Mouse (Mus musculus) embryonic facial prominence, embryonic 15.5 days (tissue): ENCODE data around the gene Tchp. TPM values are rescaled to one million over a fixed set of nuclear protein-coding genes. Genes with fewer than 3 reads are reported as not detected.

ENCODE experiments used
- ATAC-seq: fragments of 200-750 bp; cut with Nextera tagmentation; 2 replicates; pipeline ENCODE4 v1.8.0; 2017; ENCODE audit warnings: low read depth, moderate TSS enrichment; ENCODE audit not compliant: insufficient number of reproducible peaks, low FRiP score, low TSS enrichment
- H3K27ac ChIP-seq: fragments of 300-500 bp; sonication (generic); replicated peaks from 2 replicates; pipeline ENCODE4 v1.5.1; 2015; ENCODE audit warnings: mild to moderate bottlenecking, inconsistent platforms
- H3K27me3 ChIP-seq: fragments of 300-500 bp; sonication (generic); 2 replicates; pipeline ENCODE4 v1.6.1; 2015; ENCODE audit warnings: inconsistent platforms
- H3K36me3 ChIP-seq: fragments of 300-500 bp; sonication (generic); 2 replicates; pipeline ENCODE4 v1.6.1; 2015; ENCODE audit warnings: mild to moderate bottlenecking, inconsistent platforms
- H3K4me1 ChIP-seq: fragments of 300-500 bp; sonication (generic); 2 replicates; pipeline ENCODE4 v1.6.1; 2015; ENCODE audit warnings: inconsistent platforms
- H3K4me2 ChIP-seq: fragments of 300-500 bp; sonication (generic); replicated peaks from 2 replicates; pipeline ENCODE4 v1.6.1; 2015; ENCODE audit warnings: mild to moderate bottlenecking, inconsistent platforms
- H3K4me3 ChIP-seq: fragments of 300-500 bp; sonication (generic); replicated peaks from 2 replicates; pipeline ENCODE4 v1.5.1; 2015; ENCODE audit warnings: mild to moderate bottlenecking, inconsistent platforms
- H3K9ac ChIP-seq: fragments of 300-500 bp; sonication (generic); 2 replicates; pipeline ENCODE4 v1.6.1; 2015; ENCODE audit warnings: inconsistent platforms
- H3K9me3 ChIP-seq: fragments of 300-500 bp; sonication (generic); replicated peaks from 2 replicates; pipeline ENCODE4 v1.6.1; 2016; ENCODE audit warnings: inconsistent platforms
- WGBS: fragments of 180-500 bp; shearing (Covaris S2); methylation state at CpG from one replicate; pipeline ENCODE4 v1.1.7; 2015; 5-methylcytosine and 5-hydroxymethylcytosine counted together
- polyA plus RNA-seq: library from polyadenylated mRNA; unstranded; fragments of >200 nt; fragmentation: Nextera tagmentation; extraction: Ambion mirVana; gene quantifications from 2 replicates; pipeline ENCODE4 v1.2.1, GENCODE M21; 2015

The Tchp gene
- polyA plus RNA-seq, 1 experiment from 2014 or later, result 17.4 TPM

- no peak for ATAC-seq
- Histone ChIP-seq H3K27ac (no peak overlapping the region), H3K36me3 (peaks cover 80% of the 10 kb centered on the region), H3K27me3 (no peaks in the 10 kb centered on the region), H3K4me2 (no peak overlapping the region), H3K4me1 (0 out of 2 replicates have a peak, but pooled peaks cover 7% of the 10 kb centered on the region), H3K9me3 (no peaks in the 10 kb centered on the region), H3K9ac (no peak overlapping the region), H3K4me3 (no peak overlapping the region)
- 84% methylated on average over 10 of the region's 10 CpGs for WGBS
These were observed 35.0 kb downstream of the Tchp start for GRCm38 (mm10) chr5:114742572-114742971.

GRCm38 (mm10) chr5:114742998-114743696 is 35.6 kb downstream of the Tchp start:
- no peak overlapping the region for H3K9ac ChIP-seq
- no peak for ATAC-seq
- H3K4me3 ChIP-seq, result no peak overlapping the region
- H3K9me3 ChIP-seq, result no peaks in the 10 kb centered on the region
- no peak overlapping the region for H3K27ac ChIP-seq
- H3K4me1 ChIP-seq, result 0 out of 2 replicates have a peak, but pooled peaks cover 7% of the 10 kb centered on the region
- peaks cover 80% of the 10 kb centered on the region for H3K36me3 ChIP-seq
- no peaks in the 10 kb centered on the region for H3K27me3 ChIP-seq
- WGBS, result 85% methylated on average over 13 of the region's 13 CpGs
- no peak overlapping the region for H3K4me2 ChIP-seq

GRCm38 (mm10) chr5:114743697-114744090 is 36.1 kb downstream of the Tchp start:
- Histone ChIP-seq H3K4me2 (no peak overlapping the region), H3K4me3 (no peak overlapping the region), H3K36me3 (peaks cover 79% of the 10 kb centered on the region), H3K27me3 (no peaks in the 10 kb centered on the region), H3K9ac (no peak overlapping the region), H3K27ac (no peak overlapping the region), H3K9me3 (no peaks in the 10 kb centered on the region), H3K4me1 (0 out of 2 replicates have a peak, but pooled peaks cover 7% of the 10 kb centered on the region)
- no peak for ATAC-seq
- WGBS, result 94% methylated on average over 8 of the region's 8 CpGs

GRCm38 (mm10) chr5:114745581-114745980 is 38.0 kb downstream of the Tchp start:
- no peak overlapping the region for H3K9ac ChIP-seq
- no peak overlapping the region for H3K27ac ChIP-seq
- no peak for ATAC-seq
- peaks cover 82% of the 10 kb centered on the region for H3K36me3 ChIP-seq
- H3K4me1 ChIP-seq, result no peaks in the 10 kb centered on the region
- H3K27me3 ChIP-seq, result no peaks in the 10 kb centered on the region
- H3K9me3 ChIP-seq, result no peaks in the 10 kb centered on the region
- 80% methylated on average over 5 of the region's 5 CpGs for WGBS
- H3K4me3 ChIP-seq, result no peak overlapping the region
- no peak overlapping the region for H3K4me2 ChIP-seq

GRCm38 (mm10) chr5:114746886-114747285 is 39.3 kb downstream of the Tchp start:
- Histone ChIP-seq H3K4me2 (no peak overlapping the region), H3K9me3 (no peaks in the 10 kb centered on the region), H3K27ac (no peak overlapping the region), H3K36me3 (peaks cover 81% of the 10 kb centered on the region), H3K4me1 (no peaks in the 10 kb centered on the region), H3K9ac (no peak overlapping the region), H3K27me3 (no peaks in the 10 kb centered on the region), H3K4me3 (no peak overlapping the region)
- WGBS, result 88% methylated on average over 4 of the region's 4 CpGs
- ATAC-seq, result no peak

- no peak for ATAC-seq
- Histone ChIP-seq H3K4me3 (no peak overlapping the region), H3K27me3 (no peaks in the 10 kb centered on the region), H3K4me2 (no peak overlapping the region), H3K36me3 (peaks cover 81% of the 10 kb centered on the region), H3K9me3 (no peaks in the 10 kb centered on the region), H3K9ac (no peak overlapping the region), H3K4me1 (no peaks in the 10 kb centered on the region), H3K27ac (no peak overlapping the region)
- WGBS, result 91% methylated on average over 5 of the region's 5 CpGs
These were observed 40.0 kb downstream of the Tchp start for GRCm38 (mm10) chr5:114747521-114747920.

- H3K4me1 ChIP-seq, result no peaks in the 10 kb centered on the region
- peaks cover 77% of the 10 kb centered on the region for H3K36me3 ChIP-seq
- no peak overlapping the region for H3K9ac ChIP-seq
- no peaks in the 10 kb centered on the region for H3K27me3 ChIP-seq
- no peaks in the 10 kb centered on the region for H3K9me3 ChIP-seq
- H3K4me2 ChIP-seq, result no peak overlapping the region
- no peak overlapping the region for H3K4me3 ChIP-seq
- ATAC-seq, result no peak
- no peak overlapping the region for H3K27ac ChIP-seq
- WGBS, result 86% methylated on average over 10 of the region's 10 CpGs
These were observed 42.8 kb downstream of the Tchp start for GRCm38 (mm10) chr5:114750325-114750724.

GRCm38 (mm10) chr5:114752397-114752796 is 44.8 kb downstream of the Tchp start:
- Histone ChIP-seq H3K4me2 (no peak overlapping the region), H3K27me3 (no peaks in the 10 kb centered on the region), H3K4me1 (no peaks in the 10 kb centered on the region), H3K36me3 (peaks cover 84% of the 10 kb centered on the region), H3K27ac (no peak overlapping the region), H3K9ac (no peak overlapping the region), H3K4me3 (no peak overlapping the region), H3K9me3 (no peaks in the 10 kb centered on the region)
- 86% methylated on average over 10 of the region's 10 CpGs for WGBS
- no peak for ATAC-seq

GRCm38 (mm10) chr5:114753384-114753783 is 45.8 kb downstream of the Tchp start:
- no peak overlapping the region for H3K4me3 ChIP-seq
- no peak for ATAC-seq
- no peaks in the 10 kb centered on the region for H3K9me3 ChIP-seq
- H3K9ac ChIP-seq, result no peak overlapping the region
- no peaks in the 10 kb centered on the region for H3K27me3 ChIP-seq
- 89% methylated on average over 12 of the region's 12 CpGs for WGBS
- no peaks in the 10 kb centered on the region for H3K4me1 ChIP-seq
- H3K4me2 ChIP-seq, result no peak overlapping the region
- peaks cover 83% of the 10 kb centered on the region for H3K36me3 ChIP-seq
- H3K27ac ChIP-seq, result no peak overlapping the region

- 90% methylated on average over 5 of the region's 5 CpGs for WGBS
- Histone ChIP-seq H3K36me3 (peaks cover 84% of the 10 kb centered on the region), H3K4me2 (no peak overlapping the region), H3K9me3 (no peaks in the 10 kb centered on the region), H3K27me3 (no peaks in the 10 kb centered on the region), H3K4me3 (no peak overlapping the region), H3K4me1 (no peaks in the 10 kb centered on the region), H3K27ac (no peak overlapping the region), H3K9ac (no peak overlapping the region)
- no peak for ATAC-seq
These were observed 52.1 kb downstream of the Tchp start for GRCm38 (mm10) chr5:114759536-114760090.

GRCm38 (mm10) chr5:114761980-114762379 is 54.4 kb downstream of the Tchp start:
- 90% methylated on average over 8 of the region's 8 CpGs for WGBS
- ATAC-seq, result no peak
- H3K36me3 ChIP-seq, result peaks cover 79% of the 10 kb centered on the region

More at GRCm38 (mm10) chr5:114761980-114762379, 54.4 kb downstream of the Tchp start:
- Histone ChIP-seq H3K4me1 (no peaks in the 10 kb centered on the region), H3K27ac (no peak overlapping the region), H3K4me3 (no peak overlapping the region), H3K4me2 (no peak overlapping the region), H3K9ac (no peak overlapping the region), H3K27me3 (no peaks in the 10 kb centered on the region), H3K9me3 (no peaks in the 10 kb centered on the region)
